Mouse (Mus musculus) liver, postnatal 0 days (tissue): ENCODE results near the gene Gm45021.

Source experiments
- CTCF ChIP-seq: sonication (generic); IDR thresholded peaks from 2 replicates; pipeline ENCODE4 v1.5.1; 2016; ENCODE audit warnings: antibody characterized with exemption, low read depth
- EP300 ChIP-seq: IDR thresholded peaks from 2 replicates; pipeline ENCODE4 v1.6.1; 2016; ENCODE audit warnings: antibody characterized with exemption, low read depth, mild to moderate bottlenecking

DNA sequence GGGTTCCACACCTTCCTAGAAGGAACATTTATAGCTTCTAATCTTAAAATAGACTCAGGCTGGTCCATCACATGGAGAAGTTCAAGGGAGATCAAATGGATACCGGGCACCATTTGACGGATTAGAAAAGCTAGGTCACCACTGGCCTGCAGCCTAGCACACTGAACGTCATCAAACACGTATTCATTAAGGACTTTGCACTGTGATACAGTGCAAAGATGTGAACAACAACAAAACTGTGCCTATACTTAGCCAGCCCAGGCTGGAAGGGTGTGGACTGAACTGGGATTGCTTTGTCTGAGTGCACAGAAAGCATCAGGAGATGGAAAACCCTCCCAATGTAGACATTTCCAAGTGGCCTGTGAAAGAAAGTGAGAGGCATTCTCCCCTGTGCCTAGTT is 35.6 kb upstream of the Gm45021 start:
- TF ChIP-seq CTCF: no peak
- TF ChIP-seq EP300: no peak
